Mouse (Mus musculus) urinary bladder, adult 2 months (tissue): ENCODE results near the gene Slu7. TPM values are rescaled to one million over a fixed set of nuclear protein-coding genes. Genes with fewer than 3 reads are reported as not detected.
A peak's percentile ranks its signal among the peaks of the same experiment; 100 is the strongest.

Experiments
- DNase-seq: peaks from one replicate; pipeline ENCODE4 v3.0.0; 2022; ENCODE audit warnings: low spot score
- polyA plus RNA-seq: library from polyadenylated mRNA; depleted of rRNA; stranded (reverse); fragments of >200 nt; gene quantifications from 2 replicates; pipeline ENCODE4 v1.2.3, GENCODE M21; 2012

The Slu7 gene
- polyA plus RNA-seq, 1 experiment, result 10.0 TPM

GRCm38 (mm10) chr11:43424386-43424785, 9.2 kb upstream of the Slu7 start:
- DNase-seq, result no peak

- DNase-seq, result no peak
Observed at GRCm38 (mm10) chr11:43425166-43425709, 8.3 kb upstream of the Slu7 start.

- DNase-seq, result peak; percentile 48
Observed at GRCm38 (mm10) chr11:43425824-43426413, 7.6 kb upstream of the Slu7 start, which contains the start of gene Pttg1. Gene Pttg1 (minus strand): TSS chr11:43426251.

- DNase-seq, result no peak
Observed at GRCm38 (mm10) chr11:43426414-43426884, 7.1 kb upstream of the Slu7 start.

- no peak for DNase-seq
Observed at GRCm38 (mm10) chr11:43434024-43434407, 472 bp downstream of the Slu7 start.

GRCm38 (mm10) chr11:43441121-43441520, 7.6 kb downstream of the Slu7 start:
- no peak for DNase-seq

GRCm38 (mm10) chr11:43443183-43443582, 9.6 kb downstream of the Slu7 start:
- no peak for DNase-seq

GRCm38 (mm10) chr11:43449916-43450315, 16.4 kb downstream of the Slu7 start:
- DNase-seq, result no peak

- DNase-seq, result no peak
Observed at GRCm38 (mm10) chr11:43451322-43451721, 17.8 kb downstream of the Slu7 start.

- no peak for DNase-seq
Observed at GRCm38 (mm10) chr11:43452266-43452665, 18.7 kb downstream of the Slu7 start.

GRCm38 (mm10) chr11:43463204-43463603, 29.7 kb downstream of the Slu7 start:
- DNase-seq, result no peak

- no peak for DNase-seq
Observed at GRCm38 (mm10) chr11:43470118-43470517, 36.6 kb downstream of the Slu7 start.

GRCm38 (mm10) chr11:43470881-43471820, 37.6 kb downstream of the Slu7 start:
- no peak for DNase-seq

GRCm38 (mm10) chr11:43473115-43473514, 39.6 kb downstream of the Slu7 start:
- no peak for DNase-seq

GRCm38 (mm10) chr11:43473635-43474224, 40.2 kb downstream of the Slu7 start:
- DNase-seq, result no peak

- no peak for DNase-seq
Observed at GRCm38 (mm10) chr11:43474225-43474774, 40.8 kb downstream of the Slu7 start, which contains the start of gene C1qtnf2. Gene C1qtnf2 (plus strand): TSS chr11:43474276.

- DNase-seq, result no peak
Observed at GRCm38 (mm10) chr11:43479376-43479775, 45.8 kb downstream of the Slu7 start.

- DNase-seq, result no peak
Observed at GRCm38 (mm10) chr11:43480561-43480960, 47.0 kb downstream of the Slu7 start.

- DNase-seq, result no peak
Observed at GRCm38 (mm10) chr11:43481672-43482522, 48.4 kb downstream of the Slu7 start.

GRCm38 (mm10) chr11:43483122-43483792, 49.7 kb downstream of the Slu7 start:
- DNase-seq, result no peak
